Mouse (Mus musculus) left cerebral cortex, postnatal 14 days (tissue): ENCODE results near the gene Plek2. TPM values are rescaled to one million over a fixed set of nuclear protein-coding genes. Genes with fewer than 3 reads are reported as not detected.

Experiments
- DNase-seq, 2 experiments: peaks; one replicate each; pipeline ENCODE4 v3.0.0; 2021 to 2022; ENCODE audit warnings: low spot score in 2 of 2, mixed read lengths in 1 of 2
- intact Hi-C: fragments of 180-260 bp; cut with DNase I; formaldehyde crosslinking; loops from one replicate; pipeline ENCODE4 v1.15.1; 2025
- total RNA-seq, 2 experiments: library from RNA; stranded (reverse); gene quantifications; 2 replicates each; pipeline ENCODE4 v1.2.3; 2021

The Plek2 gene
- total RNA-seq, 2 experiments from 2014 or later = 0.27 to 0.37 TPM

- peak in 1 of 2 experiments; percentile 15 for DNase-seq
- intact Hi-C loops = no loop called here
These were observed 66.9 kb downstream of the Plek2 start for GRCm38 (mm10) chr12:78839906-78840305.

Other genes starting within 250 kb of the Plek2 start
- under 1 TPM; 0.21 to 0.97 TPM for gene Fam71d, start 215.4 kb downstream of the Plek2 start, total RNA-seq
- 10 to 100 TPM; 14.3 to 18.9 TPM for gene Mpp5, start 158.1 kb downstream of the Plek2 start, total RNA-seq
- gene Atp6v1d, start 45.3 kb downstream of the Plek2 start, total RNA-seq = 100 to 1,000 TPM; 251 to 257 TPM
- gene Eif2s1, start 45.1 kb downstream of the Plek2 start, total RNA-seq = 10 to 100 TPM; 55.4 to 62.5 TPM
- gene Tmem229b, start 100.7 kb upstream of the Plek2 start, total RNA-seq = 10 to 100 TPM; 79.2 to 82.3 TPM
- 1 to 10 TPM; 4.7 to 7.0 TPM for gene Plekhh1, start 122.2 kb upstream of the Plek2 start, total RNA-seq
- 1 to 10 TPM; 8.8 to 9.5 TPM for gene Pigh, start 182.7 kb upstream of the Plek2 start, total RNA-seq
- 1 to 10 TPM; 6.1 to 6.7 TPM for gene Arg2, start 223.8 kb upstream of the Plek2 start, total RNA-seq